Mouse (Mus musculus) heart, embryonic 10.5 days (tissue): ENCODE measurements around the gene Apobec1. TPM values are rescaled to one million over a fixed set of nuclear protein-coding genes. Genes with fewer than 3 reads are reported as not detected.

Experiments
- DNase-seq: peaks from one replicate; pipeline ENCODE4 v3.0.0-alpha.2; 2017; ENCODE audit warnings: low spot score
- H3K27ac ChIP-seq: fragments of 300-500 bp; sonication (generic); 2 replicates; pipeline ENCODE4 v1.5.1; 2016; ENCODE audit warnings: mild to moderate bottlenecking
- H3K27me3 ChIP-seq: fragments of 300-500 bp; sonication (generic); 2 replicates; pipeline ENCODE4 v1.6.1; 2016; ENCODE audit warnings: mild to moderate bottlenecking; ENCODE audit not compliant: poor library complexity, insufficient read depth, severe bottlenecking
- H3K36me3 ChIP-seq: fragments of 300-500 bp; sonication (generic); 2 replicates; pipeline ENCODE4 v1.6.1; 2016; ENCODE audit warnings: mild to moderate bottlenecking, moderate library complexity
- H3K4me1 ChIP-seq: fragments of 300-500 bp; sonication (generic); 2 replicates; pipeline ENCODE4 v1.6.1; 2016; ENCODE audit warnings: mild to moderate bottlenecking
- H3K4me3 ChIP-seq: fragments of 300-500 bp; sonication (generic); 2 replicates; pipeline ENCODE4 v1.5.1; 2016; ENCODE audit warnings: mild to moderate bottlenecking, moderate library complexity
- H3K9me3 ChIP-seq: fragments of 300-500 bp; sonication (generic); 2 replicates; pipeline ENCODE4 v1.6.1; 2016; ENCODE audit warnings: mild to moderate bottlenecking, moderate library complexity
- WGBS: fragments of 180-500 bp; shearing (Covaris S2); methylation state at CpG from one replicate; pipeline ENCODE4 v1.1.7; 2016; 5-methylcytosine and 5-hydroxymethylcytosine counted together
- polyA plus RNA-seq: library from polyadenylated mRNA; unstranded; fragments of >200 nt; fragmentation: Nextera tagmentation; extraction: Ambion mirVana; gene quantifications from 2 replicates; pipeline ENCODE4 v1.2.1, GENCODE M21; 2016

Gene Apobec1
- polyA plus RNA-seq, 1 experiment from 2014 or later = 0.43 TPM

DNA sequence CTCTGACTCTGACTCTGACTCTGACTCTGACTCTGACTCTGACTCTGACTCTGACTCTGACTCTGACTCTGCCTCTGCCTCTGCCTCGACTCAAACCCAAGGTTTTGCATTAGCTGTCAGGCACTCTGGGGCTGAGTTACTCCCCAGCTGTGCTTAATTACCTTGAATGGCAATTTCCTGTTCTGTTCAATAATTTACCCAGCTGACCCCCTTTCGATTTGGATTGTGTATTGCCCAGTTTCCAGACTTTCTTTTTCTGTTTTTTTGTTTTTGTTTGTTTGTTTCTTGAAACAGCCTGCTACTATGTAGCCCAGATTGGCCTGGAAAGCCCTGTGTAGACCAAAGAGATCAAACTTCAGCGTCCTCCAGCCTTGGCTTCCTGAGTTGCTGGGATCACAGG lies 13.8 kb upstream of the Apobec1 start:
- Histone ChIP-seq H3K27me3 (no peaks in the 10 kb centered on the region), H3K4me3 (no peak overlapping the region), H3K9me3 (no peaks in the 10 kb centered on the region), H3K36me3 (no peaks in the 10 kb centered on the region), H3K27ac (no peak overlapping the region), H3K4me1 (no peaks in the 10 kb centered on the region)
- WGBS = 67% methylated on average over 3 of the region's 3 CpGs
- no peak for DNase-seq

GRCm38 (mm10) chr6:122614047-122614446 lies 11.8 kb upstream of the Apobec1 start:
- WGBS = 46% methylated on average over 2 of the region's 2 CpGs
- no peaks in the 10 kb centered on the region for H3K36me3 ChIP-seq
- DNase-seq = no peak
- peaks cover 6% of the 10 kb centered on the region for H3K4me1 ChIP-seq
- H3K9me3 ChIP-seq = no peaks in the 10 kb centered on the region
- no peaks in the 10 kb centered on the region for H3K27me3 ChIP-seq
- H3K27ac ChIP-seq = no peak overlapping the region
- no peak overlapping the region for H3K4me3 ChIP-seq

DNA sequence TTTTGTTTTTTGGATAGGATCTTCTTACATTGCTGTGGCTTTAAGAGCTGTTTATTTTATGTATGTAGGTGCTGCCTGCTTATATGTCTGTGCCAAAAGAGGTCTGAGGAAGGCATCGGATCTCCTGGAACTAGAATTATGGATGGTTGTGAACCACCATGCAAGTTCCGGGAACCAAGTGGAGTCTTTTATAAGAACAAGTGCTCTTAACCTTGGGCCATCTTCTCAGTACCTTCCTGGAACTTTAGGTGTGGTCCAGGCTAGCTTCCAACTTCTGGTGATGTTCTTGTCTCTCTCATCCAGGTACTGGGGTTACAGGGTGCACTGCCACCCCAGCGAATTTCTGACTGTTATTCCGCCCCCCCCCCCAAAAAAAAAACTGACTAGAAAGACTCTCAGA lies 10.2 kb upstream of the Apobec1 start:
- Histone ChIP-seq H3K27me3 (no peaks in the 10 kb centered on the region), H3K4me1 (peaks cover 6% of the 10 kb centered on the region), H3K36me3 (no peaks in the 10 kb centered on the region), H3K4me3 (no peak overlapping the region), H3K27ac (no peak overlapping the region), H3K9me3 (no peaks in the 10 kb centered on the region)
- no peak for DNase-seq
- 75% methylated on average over 4 of the region's 4 CpGs for WGBS

- Histone ChIP-seq H3K4me3 (peak within 1 kb of the TSS; percentile 16), H3K9me3 (no peaks in the 10 kb centered on the region), H3K4me1 (peaks cover 6% of the 10 kb centered on the region), H3K36me3 (no peaks in the 10 kb centered on the region), H3K27ac (no peak within 1 kb of the TSS), H3K27me3 (no peaks in the 10 kb centered on the region)
- no peak for DNase-seq
- WGBS = 13% methylated on average over 14 of the region's 14 CpGs
Observed at GRCm38 (mm10) chr6:122609771-122610170, 7.5 kb upstream of the Apobec1 start, which contains the start of gene Gdf3. TSS of gene Gdf3 (minus strand) at chr6:122610087.

DNA sequence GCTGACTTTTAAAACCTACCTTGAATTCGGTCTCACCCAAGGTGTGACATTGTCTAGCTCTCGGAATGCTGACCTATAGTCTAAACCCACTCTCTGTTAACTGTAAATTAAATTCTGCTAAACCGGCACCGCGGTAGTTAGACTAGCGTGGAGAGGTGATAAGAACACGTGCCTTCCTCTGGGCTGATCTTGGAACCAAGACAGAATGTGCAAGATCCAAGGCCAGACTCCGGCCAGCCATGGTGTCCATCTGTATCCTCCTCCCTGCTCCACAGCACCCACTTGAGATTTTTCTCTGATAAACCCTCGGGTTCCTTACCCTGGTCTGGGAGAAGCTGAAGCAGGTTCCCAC lies 7.1 kb upstream of the Apobec1 start:
- DNase-seq = no peak
- no peak overlapping the region for H3K27ac ChIP-seq
- 30% methylated on average over 9 of the region's 9 CpGs for WGBS

GRCm38 (mm10) chr6:122608434-122609376 lies 6.5 kb upstream of the Apobec1 start:
- Histone ChIP-seq H3K27ac (no peak overlapping the region), H3K36me3 (no peaks in the 10 kb centered on the region), H3K4me1 (peaks cover 6% of the 10 kb centered on the region), H3K4me3 (no peak overlapping the region), H3K27me3 (no peaks in the 10 kb centered on the region), H3K9me3 (no peaks in the 10 kb centered on the region)
- WGBS = 72% methylated on average over 10 of the region's 10 CpGs
- no peak for DNase-seq

More for the DNA sequence above, 7.1 kb upstream of the Apobec1 start:
- H3K4me3 ChIP-seq = peak overlapping the region; percentile 16
- peaks cover 6% of the 10 kb centered on the region for H3K4me1 ChIP-seq
- no peaks in the 10 kb centered on the region for H3K27me3 ChIP-seq
- no peaks in the 10 kb centered on the region for H3K9me3 ChIP-seq
- H3K36me3 ChIP-seq = no peaks in the 10 kb centered on the region

DNA sequence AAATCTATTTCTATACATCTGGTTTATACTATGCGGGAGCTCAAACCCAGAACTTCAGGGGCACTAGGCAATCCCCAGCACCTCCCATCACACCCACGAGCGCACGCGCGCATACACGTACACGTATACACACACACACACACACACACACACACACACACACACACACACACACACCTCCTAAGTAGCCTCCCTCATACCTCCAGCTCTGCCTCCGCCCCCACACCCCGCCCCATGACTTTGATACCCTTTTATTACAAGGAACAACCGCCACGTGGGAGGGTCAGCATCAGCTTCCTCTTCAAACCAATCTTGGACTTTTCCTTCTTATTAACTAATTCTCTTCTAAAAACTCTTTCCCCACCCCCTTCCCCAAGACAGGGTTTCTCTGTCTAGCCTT lies 5.5 kb upstream of the Apobec1 start:
- Histone ChIP-seq H3K27me3 (no peaks in the 10 kb centered on the region), H3K9me3 (no peaks in the 10 kb centered on the region), H3K27ac (no peak overlapping the region), H3K36me3 (no peaks in the 10 kb centered on the region), H3K4me3 (no peak overlapping the region), H3K4me1 (peaks cover 6% of the 10 kb centered on the region)
- WGBS = 89% methylated on average over 12 of the region's 12 CpGs
- no peak for DNase-seq

DNA sequence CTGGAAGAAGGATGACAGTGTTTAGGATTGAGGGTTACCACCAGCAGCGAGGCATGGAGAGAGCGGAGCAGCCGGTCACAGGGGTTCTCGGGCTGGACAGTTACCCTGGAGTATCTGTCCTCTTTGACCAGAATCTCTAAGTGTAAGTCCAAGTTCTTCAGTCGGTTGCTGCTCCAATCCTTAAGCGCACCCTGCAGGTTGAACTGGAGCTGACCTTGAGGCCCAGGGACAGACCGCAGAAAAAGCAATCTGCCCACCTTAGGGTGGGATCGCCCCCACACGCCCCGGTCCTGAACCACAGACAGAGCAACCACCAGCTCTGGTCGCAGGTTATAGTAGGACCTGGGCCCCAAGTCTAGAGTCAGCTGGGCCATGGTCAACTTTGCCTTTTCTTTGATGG lies 4.4 kb upstream of the Apobec1 start:
- Histone ChIP-seq H3K27ac (no peak overlapping the region), H3K4me1 (peaks cover 6% of the 10 kb centered on the region), H3K27me3 (no peaks in the 10 kb centered on the region), H3K36me3 (no peaks in the 10 kb centered on the region), H3K4me3 (no peak overlapping the region), H3K9me3 (no peaks in the 10 kb centered on the region)
- no peak for DNase-seq
- 89% methylated on average over 11 of the region's 11 CpGs for WGBS

DNA sequence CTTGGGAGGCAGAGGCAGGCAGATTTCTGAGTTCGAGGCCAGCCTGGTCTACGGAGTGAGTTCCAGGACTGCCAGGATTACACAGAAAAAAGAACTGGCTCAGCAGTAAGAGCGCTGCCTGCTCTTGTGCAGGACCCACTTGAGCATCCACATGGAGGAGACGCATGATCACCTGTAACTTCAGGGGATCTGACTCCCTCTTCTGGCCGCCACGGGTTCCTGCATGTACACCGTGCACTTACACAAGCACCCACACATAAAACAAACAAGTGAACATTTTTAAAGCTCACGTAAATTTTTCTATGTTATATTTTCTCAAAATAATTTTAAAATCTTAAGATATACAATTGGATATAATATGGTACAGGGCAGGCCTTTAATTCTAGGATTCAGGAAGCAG lies 3.2 kb upstream of the Apobec1 start:
- Histone ChIP-seq H3K27me3 (no peaks in the 10 kb centered on the region), H3K36me3 (no peaks in the 10 kb centered on the region), H3K9me3 (no peaks in the 10 kb centered on the region), H3K27ac (no peak overlapping the region), H3K4me1 (peaks cover 6% of the 10 kb centered on the region), H3K4me3 (no peak overlapping the region)
- DNase-seq = no peak
- WGBS = 86% methylated on average over 8 of the region's 8 CpGs

DNA sequence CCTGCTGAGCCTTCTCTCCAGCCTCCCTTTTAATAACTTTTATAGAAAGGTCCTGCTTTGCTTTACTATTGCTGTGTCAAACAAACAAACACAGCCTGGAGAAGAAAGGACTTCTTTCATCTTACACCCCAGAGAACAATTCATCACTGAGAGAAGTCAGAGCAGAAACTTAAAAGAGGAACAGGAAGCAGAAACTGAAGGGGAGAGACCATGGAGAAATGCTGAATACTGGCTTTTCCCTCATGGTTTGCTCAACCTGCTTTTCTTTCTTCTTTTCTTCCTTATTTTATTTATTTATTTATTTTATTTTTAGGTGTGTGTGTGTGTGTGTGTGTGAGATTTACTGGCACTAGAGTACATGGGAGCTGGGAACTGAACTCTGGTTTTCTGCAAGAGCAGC lies 2.0 kb upstream of the Apobec1 start:
- no peak overlapping the region for H3K4me3 ChIP-seq
- DNase-seq = no peak
- H3K27me3 ChIP-seq = no peaks in the 10 kb centered on the region
- H3K36me3 ChIP-seq = no peaks in the 10 kb centered on the region
- H3K27ac ChIP-seq = no peak overlapping the region
- H3K4me1 ChIP-seq = no peaks in the 10 kb centered on the region; the same call in 1 of the 2 replicates
- H3K9me3 ChIP-seq = no peaks in the 10 kb centered on the region

- WGBS = 40% methylated on average over 1 of the region's 1 CpGs
- no peaks in the 10 kb centered on the region for H3K36me3 ChIP-seq
- peak overlapping the region; percentile 62 for H3K4me3 ChIP-seq
- no peaks in the 10 kb centered on the region for H3K27me3 ChIP-seq
- no peak overlapping the region for H3K27ac ChIP-seq
- no peaks in the 10 kb centered on the region for H3K9me3 ChIP-seq
- DNase-seq = no peak
- H3K4me1 ChIP-seq = no peaks in the 10 kb centered on the region
Observed at GRCm38 (mm10) chr6:122602992-122603322, 713 bp upstream of the Apobec1 start.

DNA sequence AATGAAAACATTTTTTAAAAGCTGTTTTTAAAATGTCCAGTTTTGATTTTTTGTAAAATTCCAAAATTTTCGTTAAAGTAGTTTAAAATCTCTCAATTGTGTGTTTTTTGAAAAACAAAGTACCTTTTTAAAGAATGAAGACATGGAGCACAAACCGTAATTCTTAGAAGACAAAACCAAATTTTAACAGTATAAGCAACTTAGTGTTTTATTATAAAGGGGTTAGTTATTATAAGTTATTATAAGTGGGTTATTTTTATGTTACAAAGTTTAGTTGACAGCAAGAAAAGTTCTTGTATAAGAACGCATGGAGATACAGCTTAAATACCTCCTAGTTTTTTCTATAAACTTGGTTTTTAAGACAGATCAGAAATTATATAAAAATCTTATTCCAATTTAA lies 629 bp downstream of the Apobec1 start:
- Histone ChIP-seq H3K9me3 (no peaks in the 10 kb centered on the region), H3K36me3 (no peaks in the 10 kb centered on the region), H3K27me3 (no peaks in the 10 kb centered on the region), H3K27ac (no peak overlapping the region), H3K4me3 (peak overlapping the region; percentile 62), H3K4me1 (no peaks in the 10 kb centered on the region)
- 81% methylated on average over 3 of the region's 3 CpGs for WGBS
- DNase-seq = no peak

GRCm38 (mm10) chr6:122601031-122601430 lies 1.2 kb downstream of the Apobec1 start:
- Histone ChIP-seq H3K9me3 (no peaks in the 10 kb centered on the region), H3K27me3 (no peaks in the 10 kb centered on the region), H3K4me3 (no peak overlapping the region), H3K4me1 (no peaks in the 10 kb centered on the region), H3K36me3 (no peaks in the 10 kb centered on the region), H3K27ac (no peak overlapping the region)
- no peak for DNase-seq
- 88% methylated on average over 4 of the region's 4 CpGs for WGBS
